In genomic region chr11:120280281-120280773, GRCm38 (mm10) we compare ENCODE assay signal across 8 mouse cellular contexts. TPM values are rescaled to one million over a fixed set of nuclear protein-coding genes. Genes with fewer than 3 reads are reported as not detected.
DNase-seq lines count a peak whose midpoint lies in the region; ATAC-seq and TF ChIP-seq lines count a peak whose summit lies in the region.

No protein-coding gene starts in this region.

- no peak overlapping the region for H3K4me3 ChIP-seq in left cerebral cortex, adult 2 months
- H3K4me3 ChIP-seq in embryonic facial prominence, embryonic 10.5 days = no peak overlapping the region
- no peak overlapping the region for H3K4me3 ChIP-seq in hindbrain, embryonic 14.5 days (replicated peaks; ENCODE audit: low read length)
- H3K4me3 ChIP-seq in liver, embryonic 13.5 days (replicated peaks) = no peak overlapping the region
- no peak overlapping the region for H3K4me3 ChIP-seq in neural tube, embryonic 12.5 days

- H3K4me1 ChIP-seq in embryonic facial prominence, embryonic 10.5 days = peaks cover 44% of the 10 kb centered on the region
- H3K4me1 ChIP-seq in hindbrain, embryonic 14.5 days (replicated peaks; ENCODE audit: control insufficient read depth, insufficient read depth, low read length) = peaks cover 28% of the 10 kb centered on the region
- H3K4me1 ChIP-seq in liver, embryonic 13.5 days (replicated peaks) = peaks cover 35% of the 10 kb centered on the region
- H3K4me1 ChIP-seq in neural tube, embryonic 12.5 days = peaks cover 33% of the 10 kb centered on the region

- H3K9ac ChIP-seq in hindbrain, embryonic 14.5 days = peak overlapping the region; percentile 39; the same call in 1 of the 2 replicates
- no peak overlapping the region for H3K9ac ChIP-seq in liver, embryonic 13.5 days
- H3K9ac ChIP-seq in neural tube, embryonic 12.5 days = 0 out of 2 replicates have a peak overlapping the region, but pooled peaks have one; percentile 3

- WGBS in embryonic facial prominence, embryonic 10.5 days = 66% methylated on average over 25 of the region's 25 CpGs
- WGBS in hindbrain, embryonic 14.5 days = 15% methylated on average over 25 of the region's 25 CpGs
- whole genome bisulfite sequencing in liver, embryonic 13.5 days (ENCODE audit: insufficient replicate concordance) = 72% methylated on average over 25 of the region's 25 CpGs
- WGBS in neural tube, embryonic 12.5 days = 10% methylated on average over 25 of the region's 25 CpGs

- H3K27me3 ChIP-seq in embryonic facial prominence, embryonic 10.5 days (replicated peaks; ENCODE audit: low read depth, poor library complexity, severe bottlenecking) = no peaks in the 10 kb centered on the region
- H3K27me3 ChIP-seq in hindbrain, embryonic 14.5 days (ENCODE audit: control insufficient read depth, insufficient read depth, low read length) = no peaks in the 10 kb centered on the region
- no peaks in the 10 kb centered on the region for H3K27me3 ChIP-seq in liver, embryonic 13.5 days
- H3K27me3 ChIP-seq in neural tube, embryonic 12.5 days (replicated peaks) = peaks cover 4% of the 10 kb centered on the region; the same call in 1 of the 2 replicates

- peaks cover 100% of the 10 kb centered on the region for H3K36me3 ChIP-seq in embryonic facial prominence, embryonic 10.5 days (replicated peaks)
- peaks cover 91% of the 10 kb centered on the region for H3K36me3 ChIP-seq in hindbrain, embryonic 14.5 days (replicated peaks; ENCODE audit: control insufficient read depth, insufficient read depth)
- peaks cover 33% of the 10 kb centered on the region for H3K36me3 ChIP-seq in liver, embryonic 13.5 days
- peaks cover 87% of the 10 kb centered on the region for H3K36me3 ChIP-seq in neural tube, embryonic 12.5 days

- no peak for DNase-seq in left cerebral cortex, adult 2 months (ENCODE audit: extremely low spot score in 1 of 2, low spot score in 2 of 2)
- no peak for DNase-seq in left cerebral cortex, adult 9 months (ENCODE audit: low spot score in 2 of 2)
- peak; percentile 89 for DNase-seq in adrenal gland, postnatal 14 days
- peak; percentile 68 for DNase-seq in embryonic facial prominence, embryonic 10.5 days (ENCODE audit: low spot score)
- DNase-seq in hindbrain, embryonic 14.5 days (ENCODE audit: low spot score) = peak; percentile 81
- DNase-seq in liver, embryonic 13.5 days = peak; percentile 25
- no peak for DNase-seq in ovary, postnatal 14 days (ENCODE audit: low spot score)

- H3K27ac ChIP-seq in left cerebral cortex, adult 2 months = no peak overlapping the region
- peak overlapping the region; percentile 72 for H3K27ac ChIP-seq in embryonic facial prominence, embryonic 10.5 days (replicated peaks)
- peak overlapping the region; percentile 80 for H3K27ac ChIP-seq in hindbrain, embryonic 14.5 days
- no peak overlapping the region for H3K27ac ChIP-seq in liver, embryonic 13.5 days
- peak overlapping the region; percentile 71 for H3K27ac ChIP-seq in neural tube, embryonic 12.5 days

- TF ChIP-seq CTCF in left cerebral cortex, adult 2 months (IDR thresholded peaks at IDR 0.05) = peak; percentile 62

- intact Hi-C loops in left cerebral cortex, adult 2 months (cut with DNase I) = loop anchor here (2.0 kb wide), 1 partner anchor 14 kb away; no protein-coding TSS in a partner anchor

- H3K9me3 ChIP-seq in embryonic facial prominence, embryonic 10.5 days = no peaks in the 10 kb centered on the region
- no peaks in the 10 kb centered on the region for H3K9me3 ChIP-seq in hindbrain, embryonic 14.5 days (ENCODE audit: control insufficient read depth, low read length)
- no peaks in the 10 kb centered on the region for H3K9me3 ChIP-seq in liver, embryonic 13.5 days (replicated peaks)
- H3K9me3 ChIP-seq in neural tube, embryonic 12.5 days = no peaks in the 10 kb centered on the region

- peak overlapping the region; percentile 1; the same call in 1 of the 2 replicates for H3K4me2 ChIP-seq in hindbrain, embryonic 14.5 days (replicated peaks)
- H3K4me2 ChIP-seq in liver, embryonic 13.5 days = no peak overlapping the region
- H3K4me2 ChIP-seq in neural tube, embryonic 12.5 days (replicated peaks) = peak overlapping the region; percentile 27; the same call in 1 of the 2 replicates

- peak; percentile 85 for ATAC-seq in hindbrain, embryonic 14.5 days (ENCODE audit: low FRiP score)
- no peak for ATAC-seq in liver, embryonic 13.5 days (ENCODE audit: low read depth)
- peak; percentile 89 for ATAC-seq in neural tube, embryonic 12.5 days (ENCODE audit: low FRiP score, low read depth)

RNA-seq across cellular contexts. Expression of gene Bahcc1, which starts 47.6 kb away (rescaled TPM):
- total RNA-seq in left cerebral cortex, adult 2 months (2021) = 10 to 100 TPM; 20.6 to 21.3 TPM
- 12.4 and 17.2 TPM in 2 replicates for total RNA-seq in adrenal gland, postnatal 14 days (2021)
- 18.0 and 18.4 TPM in 2 replicates for polyA plus RNA-seq in embryonic facial prominence, embryonic 10.5 days (2016; fragmentation: Nextera tagmentation; extraction: Ambion mirVana)
- polyA plus RNA-seq in hindbrain, embryonic 14.5 days (2014; fragmentation: Nextera tagmentation; extraction: Ambion mirVana) = 15.9 and 16.3 TPM in 2 replicates
- 1.3 and 1.4 TPM in 2 replicates for polyA plus RNA-seq in liver, embryonic 13.5 days (2015; fragmentation: Nextera tagmentation; extraction: Ambion mirVana)
- 21.6 and 22.8 TPM in 2 replicates for polyA plus RNA-seq in neural tube, embryonic 12.5 days (2016; fragmentation: Nextera tagmentation; extraction: Ambion mirVana)

Comparison
In these comparisons a context has a peak if more than half of its experiments do, and no peak if none do; other contexts are left out.
1. DNase-seq: peak in adrenal gland, postnatal 14 days (single experiment), embryonic facial prominence, embryonic 10.5 days (single experiment), hindbrain, embryonic 14.5 days (single experiment) and liver, embryonic 13.5 days (single experiment); none in left cerebral cortex, adult 2 months (0 of 2), left cerebral cortex, adult 9 months (0 of 2) and ovary, postnatal 14 days (single experiment).
2. H3K27ac ChIP-seq: peak in embryonic facial prominence, embryonic 10.5 days (single experiment), hindbrain, embryonic 14.5 days (single experiment) and neural tube, embryonic 12.5 days (single experiment); none in left cerebral cortex, adult 2 months (single experiment) and liver, embryonic 13.5 days (single experiment).